Comparison of ENCODE assay signal across 21 mouse cellular contexts in genomic region chr12:110981736-110982135, GRCm38 (mm10).
"Had no signal": no experiment of that assay in that cellular context is flagged by ENCODE, and none has a peak within 500 bp of the region (broad histone marks: within the 10 kb centered on the region; RNA-seq: fewer than 3 reads in every experiment).

No protein-coding gene starts in this region.

- DNase-seq: kidney, adult 18-20 months; kidney, postnatal 25 days; layer of hippocampus, adult 9-11 months; liver, embryonic 13.5 days; lung, adult 2 months; lung, postnatal 14 days; lung, postnatal 4 days; right cerebral cortex, adult 18-20 months; right cerebral cortex, postnatal 14 days; right cerebral cortex, postnatal 4 days; spleen, adult 18-20 months; thymus, adult 2 months; thymus, postnatal 14 days; thymus, postnatal 4 days had no signal

- H3K4me3 ChIP-seq: layer of hippocampus, adult 2 months; liver, embryonic 13.5 days; midbrain, embryonic 12.5 days; midbrain, embryonic 15.5 days; neural tube, embryonic 12.5 days; neural tube, embryonic 15.5 days; stomach, embryonic 15.5 days had no signal

- ATAC-seq: midbrain, embryonic 15.5 days had no signal

- H3K9ac ChIP-seq: liver, embryonic 13.5 days; midbrain, embryonic 12.5 days; midbrain, embryonic 15.5 days; neural tube, embryonic 12.5 days; neural tube, embryonic 15.5 days; stomach, embryonic 15.5 days had no signal

- H3K27me3 ChIP-seq: midbrain, embryonic 12.5 days; midbrain, embryonic 15.5 days; neural tube, embryonic 12.5 days; neural tube, embryonic 15.5 days; stomach, embryonic 15.5 days had no signal

- H3K4me2 ChIP-seq: liver, embryonic 13.5 days; midbrain, embryonic 12.5 days; midbrain, embryonic 15.5 days; neural tube, embryonic 12.5 days; neural tube, embryonic 15.5 days; stomach, embryonic 15.5 days had no signal

- H3K36me3 ChIP-seq: midbrain, embryonic 15.5 days had no signal

- H3K9me3 ChIP-seq: midbrain, embryonic 12.5 days; midbrain, embryonic 15.5 days; neural tube, embryonic 12.5 days; neural tube, embryonic 15.5 days; stomach, embryonic 15.5 days had no signal

- H3K27ac ChIP-seq: kidney, postnatal 0 days; layer of hippocampus, adult 2 months; liver, embryonic 13.5 days; midbrain, embryonic 12.5 days; midbrain, embryonic 15.5 days; neural tube, embryonic 12.5 days; neural tube, embryonic 15.5 days; stomach, embryonic 15.5 days had no signal
